Mouse (Mus musculus): ENCODE data around the gene Fdx1. TPM values are rescaled to one million over a fixed set of nuclear protein-coding genes. Genes with fewer than 3 reads are reported as not detected.

Gene Fdx1
- 10 to 100 TPM in 1 of 2 experiments, 1 to 10 TPM in 1; 9.4 to 10.9 TPM for total RNA-seq (2023)

DNA sequence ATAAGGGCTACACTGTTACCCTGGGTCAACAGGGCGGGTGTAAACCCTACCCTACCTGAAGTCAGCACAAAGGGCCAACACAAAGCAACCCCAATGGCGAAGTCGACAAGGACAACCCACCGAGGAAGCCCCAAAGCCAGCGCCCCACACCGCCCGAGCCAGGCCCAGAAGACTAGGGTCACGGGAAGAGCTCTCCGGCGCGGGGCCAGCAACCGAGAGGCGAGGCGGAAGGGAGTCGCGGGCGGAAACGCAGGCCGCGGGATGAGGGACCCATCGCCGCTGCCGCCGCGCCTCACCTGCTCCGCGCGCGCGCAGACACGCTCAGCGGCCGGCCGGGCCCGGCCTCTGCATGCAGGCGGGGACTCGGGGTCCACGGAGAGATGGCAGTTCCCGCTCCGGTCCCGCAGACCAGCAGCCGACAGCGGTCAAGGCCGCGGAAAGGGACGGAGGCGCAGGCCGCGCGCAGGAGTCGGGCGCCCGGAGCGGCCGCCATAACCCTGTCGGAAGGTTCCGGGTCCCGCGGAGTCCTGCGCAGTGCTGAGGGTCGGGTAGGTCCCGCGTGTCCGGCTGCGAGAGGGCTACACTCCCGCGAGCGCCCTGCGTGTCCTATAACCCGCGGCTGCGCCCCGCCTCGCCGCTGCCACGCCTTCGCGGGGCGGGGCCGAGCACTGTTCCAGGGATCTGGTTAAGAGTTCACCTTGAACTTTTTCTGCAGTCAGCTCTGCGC, at the start of gene Fdx1:
Fdx1 (minus strand) TSS at position 582 of the 727 bp plus-strand sequence.

Other genes with a start within 250 kb of the Fdx1 start
- gene Arhgap20, start 198.2 kb downstream of the Fdx1 start, total RNA-seq (2023): not detected
- gene Rdx, start 83.6 kb upstream of the Fdx1 start, total RNA-seq (2023): 10 to 100 TPM; 75.2 to 82.9 TPM
- gene Zc3h12c, start 205.0 kb upstream of the Fdx1 start, total RNA-seq (2023): 10 to 100 TPM; 15.4 to 16.0 TPM